Mouse (Mus musculus) colon, adult 2 months (tissue): ENCODE data around the gene Gatb. TPM values are rescaled to one million over a fixed set of nuclear protein-coding genes. Genes with fewer than 3 reads are reported as not detected.

Experiments
- polyA plus RNA-seq: library from polyadenylated mRNA; depleted of rRNA; stranded (reverse); fragments of >200 nt; gene quantifications from 2 replicates; pipeline ENCODE4 v1.2.3, GENCODE M21; 2012; rRNA removed

Gene Gatb
- polyA plus RNA-seq: 2.5 and 3.5 TPM in 2 replicates

GRCm38 (mm10) chr3:85573864-85574830, at the start of gene Gatb:
Gene Gatb (plus strand): TSS chr3:85574119.

Other genes starting within 250 kb of the Gatb start
- 11.5 and 12.8 TPM in 2 replicates for gene Fam160a1, start 243.2 kb downstream of the Gatb start, polyA plus RNA-seq